Mouse (Mus musculus) hindbrain, embryonic 14.5 days (tissue): ENCODE measurements around the gene Cdca7l. TPM values are rescaled to one million over a fixed set of nuclear protein-coding genes. Genes with fewer than 3 reads are reported as not detected.
"Not testable (repeated sequence)": the region's sequence is repeated elsewhere in the genome, so short reads cannot be mapped to it uniquely, and the experiment has no call there.

Source experiments
- ATAC-seq: fragments of 200-750 bp; cut with Nextera tagmentation; 2 replicates; pipeline ENCODE4 v1.8.0; 2017; ENCODE audit warnings: moderate number of reproducible peaks, mild to moderate bottlenecking, moderate TSS enrichment, moderate library complexity; ENCODE audit not compliant: low FRiP score
- DNase-seq: peaks from one replicate; pipeline ENCODE4 v3.0.0-alpha.2; 2015; ENCODE audit warnings: low spot score
- H3K27ac ChIP-seq: fragments of 300-500 bp; sonication (generic); 2 replicates; pipeline ENCODE4 v1.5.1; 2014; ENCODE audit warnings: mild to moderate bottlenecking, moderate library complexity
- H3K27me3 ChIP-seq: fragments of 300-500 bp; sonication (generic); 2 replicates; pipeline ENCODE4 v1.6.1; 2014; ENCODE audit warnings: mild to moderate bottlenecking, low read length, mixed read lengths; ENCODE audit not compliant: control insufficient read depth, insufficient read depth
- H3K36me3 ChIP-seq: fragments of 300-500 bp; sonication (generic); replicated peaks from 2 replicates; pipeline ENCODE4 v1.6.1; 2014; ENCODE audit not compliant: control insufficient read depth, insufficient read depth
- H3K4me1 ChIP-seq: fragments of 300-500 bp; sonication (generic); replicated peaks from 2 replicates; pipeline ENCODE4 v1.6.1; 2014; ENCODE audit warnings: antibody characterized with exemption, low read length, mixed read lengths; ENCODE audit not compliant: control insufficient read depth, insufficient read depth
- H3K4me2 ChIP-seq: fragments of 300-500 bp; sonication (generic); replicated peaks from 2 replicates; pipeline ENCODE4 v1.6.1; 2014; ENCODE audit warnings: mild to moderate bottlenecking, moderate library complexity
- H3K4me3 ChIP-seq: fragments of 300-500 bp; sonication (generic); replicated peaks from 2 replicates; pipeline ENCODE4 v1.5.1; 2014; ENCODE audit warnings: mild to moderate bottlenecking, low read length
- H3K9ac ChIP-seq: fragments of 300-500 bp; sonication (generic); 2 replicates; pipeline ENCODE4 v1.6.1; 2014
- H3K9me3 ChIP-seq: fragments of 300-500 bp; sonication (generic); 2 replicates; pipeline ENCODE4 v1.6.1; 2016; ENCODE audit warnings: low read length; ENCODE audit not compliant: control insufficient read depth
- WGBS: fragments of 180-500 bp; shearing (Covaris S2); extraction: QIAGEN DNeasy Blood & Tissue Kit; methylation state at CpG from one replicate; pipeline ENCODE4 v1.1.7; 2014; 5-methylcytosine and 5-hydroxymethylcytosine counted together
- polyA plus RNA-seq: library from polyadenylated mRNA; unstranded; fragments of >200 nt; fragmentation: Nextera tagmentation; extraction: Ambion mirVana; gene quantifications from 2 replicates; pipeline ENCODE4 v1.2.1, GENCODE M21; 2014

Gene Cdca7l
- polyA plus RNA-seq, 1 experiment from 2014 or later = 4.9 TPM

- not testable (repeated sequence) for H3K4me2 ChIP-seq, H3K4me1 ChIP-seq, DNase-seq, H3K9me3 ChIP-seq, H3K9ac ChIP-seq, ATAC-seq, H3K36me3 ChIP-seq, H3K27me3 ChIP-seq, H3K27ac ChIP-seq, H3K4me3 ChIP-seq
- WGBS = 74% methylated on average over 4 of the region's 4 CpGs
Measured at GRCm38 (mm10) chr12:117905232-117905840, 101.2 kb downstream of the Cdca7l start.

DNA sequence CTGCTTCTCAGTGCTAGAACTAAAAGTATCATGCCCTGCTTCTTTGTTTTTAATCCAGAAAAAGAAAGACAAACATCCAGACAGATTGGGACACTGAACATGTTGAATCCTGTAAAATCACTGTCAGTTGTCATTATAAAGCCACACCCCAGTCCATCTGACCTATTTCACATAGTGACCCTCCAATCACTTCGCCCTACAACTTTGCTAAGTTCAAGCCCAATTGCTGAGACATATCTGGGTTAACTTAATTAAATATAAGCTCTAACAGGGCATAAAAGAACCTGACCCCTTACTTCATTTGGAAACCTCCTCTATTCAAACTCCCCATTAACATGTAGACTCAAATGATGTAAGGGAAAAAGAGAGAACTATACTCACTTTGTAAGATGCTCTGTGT lies 107.3 kb downstream of the Cdca7l start:
- H3K4me1 ChIP-seq = peaks cover 20% of the 10 kb centered on the region
- no peak overlapping the region for H3K27ac ChIP-seq
- H3K9ac ChIP-seq = no peak overlapping the region
- no peak overlapping the region for H3K4me2 ChIP-seq
- no peak for ATAC-seq
- H3K27me3 ChIP-seq = no peaks in the 10 kb centered on the region; the same call in 1 of the 2 replicates
- no peaks in the 10 kb centered on the region for H3K9me3 ChIP-seq
- no peak for DNase-seq
- no peaks in the 10 kb centered on the region for H3K36me3 ChIP-seq
- H3K4me3 ChIP-seq = no peak overlapping the region
- 92% methylated on average over 1 of the region's 1 CpGs for WGBS

GRCm38 (mm10) chr12:117914613-117915245 lies 110.6 kb downstream of the Cdca7l start:
- DNase-seq (peak; percentile 35), ATAC-seq (no peak)
- no peak overlapping the region for H3K4me2 ChIP-seq

DNA sequence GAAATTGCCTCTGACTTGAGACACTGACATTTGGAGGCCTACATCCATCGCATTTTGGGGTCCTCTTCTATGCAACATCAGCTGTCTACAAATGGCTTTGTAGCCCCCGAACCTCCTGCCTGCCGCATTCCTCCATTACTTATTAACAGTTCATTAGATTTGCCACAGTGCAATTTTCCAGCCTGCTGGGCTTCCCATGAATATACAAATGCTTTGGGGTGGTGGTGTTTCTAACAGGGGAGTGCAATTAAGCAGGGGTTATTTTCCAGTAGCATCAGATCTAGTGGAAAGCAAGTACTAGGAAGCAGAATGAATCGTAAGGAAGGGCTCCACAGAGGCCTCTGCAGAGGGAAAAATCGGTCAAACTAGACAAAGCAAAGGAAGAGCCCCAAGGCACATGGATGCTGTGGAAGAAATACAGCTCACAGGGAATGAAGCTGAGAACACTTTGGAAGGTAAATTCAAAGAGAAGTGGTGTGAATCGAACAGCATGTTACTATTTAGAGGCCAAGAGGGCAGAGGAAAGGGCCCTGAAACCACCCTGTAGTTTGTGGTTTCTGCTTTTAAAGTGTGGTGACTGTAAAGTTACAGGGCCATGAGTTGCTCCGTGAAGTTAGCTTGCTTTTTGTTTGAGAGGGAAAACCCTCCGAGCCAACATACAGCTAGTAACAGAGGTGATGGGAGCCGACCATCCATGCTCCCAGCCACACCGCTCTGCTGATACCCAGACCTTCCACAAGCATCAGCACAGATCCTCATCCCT lies 111.9 kb downstream of the Cdca7l start:
- H3K27ac ChIP-seq = peak overlapping the region; percentile 29; the same call in 1 of the 2 replicates
- no peak overlapping the region for H3K9ac ChIP-seq
- no peaks in the 10 kb centered on the region for H3K36me3 ChIP-seq
- peak; percentile 53; the same call in 1 of the 2 replicates for ATAC-seq
- WGBS = 39% methylated on average over 10 of the region's 10 CpGs
- peaks cover 20% of the 10 kb centered on the region for H3K4me1 ChIP-seq
- no peaks in the 10 kb centered on the region; the same call in 1 of the 2 replicates for H3K27me3 ChIP-seq
- no peak overlapping the region for H3K4me2 ChIP-seq
- no peak for DNase-seq
- no peaks in the 10 kb centered on the region for H3K9me3 ChIP-seq
- H3K4me3 ChIP-seq = no peak overlapping the region

More at GRCm38 (mm10) chr12:117914613-117915245, 110.6 kb downstream of the Cdca7l start:
- H3K27ac ChIP-seq = no peak overlapping the region
- H3K36me3 ChIP-seq = no peaks in the 10 kb centered on the region
- WGBS = 11% methylated on average over 10 of the region's 10 CpGs
- H3K9me3 ChIP-seq = no peaks in the 10 kb centered on the region
- no peak overlapping the region for H3K4me3 ChIP-seq
- H3K9ac ChIP-seq = no peak overlapping the region
- H3K27me3 ChIP-seq = no peaks in the 10 kb centered on the region; the same call in 1 of the 2 replicates
- peaks cover 20% of the 10 kb centered on the region for H3K4me1 ChIP-seq
